Mouse (Mus musculus): ENCODE results near the gene Ndufaf8.

- TF ChIP-seq CTCF (IDR thresholded peaks at IDR 0.05; ENCODE audit: borderline replicate concordance, insufficient read depth, low read depth, low read length) (no peak), POLR2A (IDR thresholded peaks at IDR 0.05; ENCODE audit: borderline replicate concordance, insufficient read depth, low read length) (no peak)
These were observed 38.9 kb downstream of the Ndufaf8 start for GRCm38 (mm10) chr11:120137625-120138004.
